Mouse (Mus musculus): ENCODE measurements around the gene Fhl3.
"Not testable (repeated sequence)": the region's sequence is repeated elsewhere in the genome, so short reads cannot be mapped to it uniquely, and the experiment has no call there.

The Fhl3 gene

GRCm38 (mm10) chr4:124682270-124682669 lies 18.2 kb upstream of the Fhl3 start:
- intact Hi-C loops (cut with DNase I): no loop called here

- intact Hi-C loops (cut with DNase I): no loop called here
Observed at GRCm38 (mm10) chr4:124683474-124683873, 17.0 kb upstream of the Fhl3 start.

- intact Hi-C loops (cut with DNase I): no loop called here
Observed at GRCm38 (mm10) chr4:124685004-124685403, 15.5 kb upstream of the Fhl3 start.

- intact Hi-C loops (cut with DNase I): no loop called here
Observed at GRCm38 (mm10) chr4:124685453-124685852, 15.0 kb upstream of the Fhl3 start.

GRCm38 (mm10) chr4:124685897-124686402 lies 14.6 kb upstream of the Fhl3 start:
- intact Hi-C loops (cut with DNase I): no loop called here

- intact Hi-C loops (cut with DNase I): no loop called here
Observed at GRCm38 (mm10) chr4:124691455-124691854, 9.0 kb upstream of the Fhl3 start.

- intact Hi-C loops (cut with DNase I): no loop called here
Observed at GRCm38 (mm10) chr4:124692416-124692861, 8.1 kb upstream of the Fhl3 start.

- intact Hi-C loops (cut with DNase I): no loop called here
Observed at GRCm38 (mm10) chr4:124693135-124693894, 7.2 kb upstream of the Fhl3 start, which contains the start of gene Utp11. Utp11 (minus strand) TSS chr4:124693600.

GRCm38 (mm10) chr4:124694572-124694971 lies 5.9 kb upstream of the Fhl3 start:
- intact Hi-C loops (cut with DNase I): no loop called here

GRCm38 (mm10) chr4:124695786-124696516 lies 4.5 kb upstream of the Fhl3 start:
- intact Hi-C loops (cut with DNase I): no loop called here

GRCm38 (mm10) chr4:124699791-124700190 lies 710 bp upstream of the Fhl3 start:
- intact Hi-C loops (cut with DNase I): no loop called here

GRCm38 (mm10) chr4:124701052-124701845 lies 748 bp downstream of the Fhl3 start:
- intact Hi-C loops (cut with DNase I): no loop called here

GRCm38 (mm10) chr4:124701916-124702315 lies 1.4 kb downstream of the Fhl3 start:
- intact Hi-C loops (cut with DNase I): no loop called here

GRCm38 (mm10) chr4:124703406-124703805 lies 2.9 kb downstream of the Fhl3 start:
- intact Hi-C loops (cut with DNase I): no loop called here

GRCm38 (mm10) chr4:124703881-124704796 lies 3.6 kb downstream of the Fhl3 start:
- intact Hi-C loops (cut with DNase I): no loop called here

GRCm38 (mm10) chr4:124704797-124705474 lies 4.4 kb downstream of the Fhl3 start:
- intact Hi-C loops (cut with DNase I): no loop called here

- intact Hi-C loops (cut with DNase I): no loop called here
Observed at GRCm38 (mm10) chr4:124705661-124706269, 5.3 kb downstream of the Fhl3 start.

- intact Hi-C loops (cut with DNase I): not testable (repeated sequence)
Observed at GRCm38 (mm10) chr4:124707381-124708199, 7.1 kb downstream of the Fhl3 start.

GRCm38 (mm10) chr4:124708200-124708517 lies 7.7 kb downstream of the Fhl3 start:
- intact Hi-C loops (cut with DNase I): not testable (repeated sequence)

Data from adrenal gland (tissue).